Mouse (Mus musculus) lung, postnatal 36 days (tissue): ENCODE measurements around the gene Zfp687.

ENCODE experiments used
- DNase-seq: peaks from one replicate; pipeline ENCODE4 v3.0.0; 2022; ENCODE audit warnings: mixed read lengths

The Zfp687 gene

DNA sequence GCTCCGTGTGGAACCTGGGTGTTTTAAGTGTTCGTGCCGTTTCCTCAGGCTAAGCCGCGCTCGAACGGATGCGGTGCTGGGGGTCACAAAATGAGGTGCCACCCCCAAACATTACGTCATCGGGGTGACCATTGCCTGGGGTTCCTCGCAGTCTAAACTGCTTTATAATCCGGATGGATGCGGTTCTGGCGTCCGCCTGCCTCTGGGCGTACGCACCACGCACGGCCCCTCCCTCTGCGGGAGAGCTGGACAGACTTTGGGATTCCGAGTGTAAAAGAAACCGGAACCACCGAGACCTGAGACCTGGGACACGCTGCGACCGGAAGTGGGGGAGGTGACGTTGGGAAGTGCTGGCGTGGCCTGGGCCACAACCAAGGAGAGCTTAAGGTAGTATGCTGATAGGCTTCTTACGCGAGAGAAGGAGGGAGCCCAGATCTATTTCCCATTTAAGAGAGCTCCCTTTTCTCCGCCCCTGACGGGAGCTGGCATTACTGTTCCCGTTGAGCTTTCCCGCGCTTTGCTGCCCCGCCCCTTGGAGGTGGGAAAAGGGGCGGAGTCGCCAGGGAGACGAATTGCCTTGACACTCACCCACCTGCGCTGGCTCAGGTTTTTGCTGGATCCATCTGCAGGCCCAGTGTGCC is 763 bp upstream of the Zfp687 start:
- DNase-seq, result peak; percentile 97

- peak; percentile 67 for DNase-seq
Measured at GRCm38 (mm10) chr3:95014428-95015151, 658 bp downstream of the Zfp687 start.

DNA sequence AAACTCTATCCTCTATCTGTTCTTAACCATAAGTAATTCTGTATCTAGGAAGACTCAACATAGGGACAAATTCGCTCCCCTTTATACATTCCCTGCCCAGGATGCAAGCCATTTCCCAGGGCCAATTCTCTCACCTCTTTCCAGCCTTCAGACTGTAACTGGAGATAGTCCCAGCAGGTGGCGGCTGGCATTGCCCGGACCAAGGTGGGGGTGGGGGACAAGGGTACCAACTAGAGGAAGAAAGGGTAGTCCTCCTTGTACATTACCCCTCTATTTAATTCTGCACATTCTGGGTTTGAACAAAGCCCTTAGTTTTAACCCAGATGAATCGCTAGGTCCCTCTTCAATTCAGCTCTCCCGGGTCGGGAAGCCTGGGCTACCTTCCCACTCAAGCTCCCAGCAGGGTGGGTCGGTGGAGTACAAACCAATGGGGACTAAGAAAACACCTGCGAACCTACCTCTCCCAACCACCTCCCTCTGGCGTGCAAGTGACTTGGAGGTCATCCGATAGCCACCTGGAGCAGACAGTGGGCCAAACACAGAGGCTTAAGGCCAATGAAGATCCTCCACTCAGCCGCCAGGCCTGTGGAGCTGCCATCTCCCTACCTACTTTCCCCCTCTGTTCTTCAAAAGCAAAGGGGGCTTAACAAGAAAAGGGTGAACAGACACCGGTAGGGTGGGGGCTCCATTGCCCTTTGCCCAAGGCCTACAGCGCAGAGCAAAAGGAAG is 1.4 kb downstream of the Zfp687 start:
- DNase-seq, result no peak

- DNase-seq, result no peak
Measured at GRCm38 (mm10) chr3:95012982-95013381, 2.3 kb downstream of the Zfp687 start.

DNA sequence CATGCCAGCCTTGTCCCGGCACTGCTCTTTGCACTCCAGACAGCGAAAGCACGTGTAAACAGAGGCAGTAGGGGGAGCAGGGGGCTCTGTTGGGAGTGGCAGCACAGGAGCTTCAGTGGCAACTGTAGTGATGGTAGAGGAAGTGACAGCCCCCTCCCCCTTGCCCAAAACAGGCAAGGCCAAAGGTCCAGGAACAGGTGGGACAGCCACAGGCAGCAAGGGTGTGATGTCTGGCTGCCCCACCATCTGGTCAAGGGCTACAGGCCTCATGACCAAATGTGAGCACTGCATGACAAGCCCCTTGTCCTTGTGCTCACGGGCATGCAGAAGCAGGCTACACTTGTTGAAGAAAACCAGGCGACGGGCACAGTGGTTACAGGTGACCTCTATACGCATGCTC is 4.9 kb downstream of the Zfp687 start:
- no peak for DNase-seq

GRCm38 (mm10) chr3:95007706-95008105 is 7.5 kb downstream of the Zfp687 start:
- DNase-seq, result no peak

DNA sequence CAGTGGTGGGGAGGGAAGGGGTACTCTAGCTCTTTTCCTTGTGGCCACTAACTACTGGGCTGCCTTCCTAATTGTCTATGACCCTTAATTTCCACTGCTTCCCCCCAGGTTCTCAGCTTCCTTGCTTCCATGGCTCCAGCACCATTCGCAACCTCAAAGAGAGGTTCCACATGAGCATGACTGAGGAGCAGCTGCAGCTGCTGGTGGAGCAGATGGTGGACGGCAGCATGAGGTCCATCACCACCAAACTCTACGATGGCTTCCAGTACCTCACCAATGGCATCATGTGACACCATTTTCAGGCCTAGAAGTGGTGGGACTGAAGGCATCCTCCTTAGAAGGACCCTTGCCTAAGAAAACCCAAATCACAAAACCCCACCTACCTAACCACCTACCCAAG is 9.6 kb downstream of the Zfp687 start:
- DNase-seq, result no peak

GRCm38 (mm10) chr3:95003273-95003672 is 12.0 kb downstream of the Zfp687 start:
- DNase-seq, result no peak

GRCm38 (mm10) chr3:95002569-95002968 is 12.7 kb downstream of the Zfp687 start:
- DNase-seq, result no peak

DNA sequence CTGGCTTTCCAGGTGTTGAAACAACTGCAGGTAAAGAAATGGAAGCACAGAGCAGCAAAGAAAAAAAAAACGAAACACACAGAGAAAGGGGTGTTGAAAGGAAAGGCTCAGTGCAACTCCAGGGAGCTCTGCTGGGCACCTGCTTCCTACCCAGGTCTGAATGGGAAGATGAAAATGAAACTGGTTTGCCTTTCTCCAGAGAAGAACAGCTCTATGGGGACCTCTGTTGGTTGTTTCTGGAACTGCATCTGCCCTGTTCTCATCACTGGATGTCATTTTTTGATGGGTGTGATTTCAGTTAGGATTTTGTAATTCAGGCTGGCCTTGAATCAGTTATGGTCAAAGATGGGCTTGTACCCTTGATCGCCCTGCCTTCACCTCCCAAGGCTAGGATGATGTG is 18.3 kb downstream of the Zfp687 start:
- DNase-seq, result peak; percentile 93

DNA sequence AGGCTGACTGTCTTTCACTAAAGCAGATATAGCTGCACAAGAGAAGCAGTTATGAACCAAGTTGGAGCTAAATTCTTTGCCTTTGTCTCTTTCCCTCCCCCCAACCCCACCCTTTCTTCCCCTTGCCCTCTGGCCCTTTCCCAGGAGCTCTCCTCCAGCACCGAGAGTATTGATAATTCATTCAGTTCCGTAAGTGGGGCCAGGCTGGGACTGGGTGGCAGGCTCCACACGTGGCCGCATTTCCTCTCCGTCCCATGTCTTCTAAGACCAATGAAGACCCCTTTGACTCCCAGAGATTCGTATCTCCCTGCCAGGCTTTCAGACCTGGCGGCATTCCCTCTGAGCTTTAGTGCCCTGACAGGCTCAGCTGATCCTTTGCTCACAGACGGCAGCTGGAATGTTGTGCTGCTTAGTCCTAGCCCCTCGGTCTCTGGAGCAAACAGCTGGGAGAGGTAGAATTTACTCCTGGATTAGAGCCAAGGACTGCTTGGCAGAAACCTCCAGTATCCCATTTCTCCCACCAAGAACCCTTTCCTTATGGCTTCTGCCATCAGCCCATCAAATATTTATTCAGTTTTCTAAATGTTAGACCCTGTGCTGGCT is 26.0 kb downstream of the Zfp687 start:
- peak; percentile 12 for DNase-seq

DNA sequence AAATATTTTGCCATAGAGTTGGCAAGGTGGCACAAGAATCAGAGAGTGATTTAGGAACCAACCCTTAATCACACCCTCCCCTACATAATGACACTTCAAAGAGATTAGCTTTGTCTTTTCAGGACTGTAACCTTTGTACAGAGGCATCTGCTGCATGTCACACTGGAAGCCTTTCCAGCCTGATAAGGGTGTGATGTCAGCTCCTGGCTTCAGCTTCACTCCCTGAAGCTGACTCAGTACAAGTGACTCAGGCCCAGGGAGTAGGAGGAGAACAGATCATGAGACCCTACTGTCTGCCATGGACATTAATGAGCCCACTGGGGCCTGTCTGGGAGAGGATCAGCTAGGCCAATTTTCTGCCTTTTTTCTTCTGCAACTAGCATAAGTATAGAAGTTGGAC is 27.7 kb downstream of the Zfp687 start:
- DNase-seq, result peak; percentile 67

GRCm38 (mm10) chr3:94985513-94985912 is 29.7 kb downstream of the Zfp687 start:
- no peak for DNase-seq

- peak; percentile 75 for DNase-seq
Measured at GRCm38 (mm10) chr3:94984312-94984711, 30.9 kb downstream of the Zfp687 start.

DNA sequence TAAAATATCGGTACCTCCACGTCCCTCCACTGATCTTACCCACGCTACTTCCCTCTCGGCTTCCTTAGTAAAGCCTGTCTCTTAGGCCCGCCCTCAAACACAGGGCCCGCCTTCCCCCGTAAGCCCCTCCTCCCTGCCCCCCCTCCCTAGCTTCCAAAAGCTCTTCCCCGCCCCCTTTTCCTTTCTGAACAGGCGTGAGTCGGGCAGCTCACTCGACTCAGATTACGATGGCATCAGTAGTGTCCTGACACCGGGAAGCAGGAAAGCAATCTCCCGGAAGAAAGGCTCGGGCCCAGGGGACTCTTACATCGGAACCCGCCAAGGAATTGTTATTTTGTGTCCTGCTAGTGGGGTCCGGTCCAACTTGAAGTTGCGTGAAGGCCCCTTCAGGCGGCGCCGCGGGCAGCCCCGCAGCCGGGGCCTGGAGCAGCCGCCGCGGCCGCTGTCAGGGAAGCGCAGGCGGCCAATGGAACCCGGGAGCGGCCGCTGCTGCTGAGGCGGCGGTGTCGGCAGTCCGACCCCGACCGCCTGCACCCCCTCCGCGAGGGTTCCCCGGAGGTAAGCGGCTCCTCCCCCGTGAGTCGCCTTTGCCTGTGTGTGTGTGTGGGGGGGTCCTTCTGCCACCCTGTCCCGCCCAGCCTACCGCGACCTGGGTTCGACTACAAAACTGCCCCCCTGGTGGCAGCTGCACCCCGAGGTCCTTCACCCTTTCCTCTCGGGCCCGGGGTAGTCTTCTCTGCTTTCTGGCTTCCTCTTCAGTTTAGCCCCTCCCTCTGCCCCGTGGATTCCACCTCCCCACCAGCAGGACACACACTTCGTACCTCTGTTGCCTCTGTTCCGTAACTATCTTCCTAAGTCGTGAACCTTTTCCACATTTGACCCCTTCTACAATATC is 40.5 kb downstream of the Zfp687 start, which contains the start of gene Pi4kb:
Gene Pi4kb, plus strand, starts transcription at position 204 of the 895 bp plus-strand sequence.
- peak; percentile 95 for DNase-seq

GRCm38 (mm10) chr3:94974026-94974527 is 41.2 kb downstream of the Zfp687 start:
- no peak for DNase-seq

GRCm38 (mm10) chr3:94973620-94974019 is 41.6 kb downstream of the Zfp687 start:
- DNase-seq, result no peak

DNA sequence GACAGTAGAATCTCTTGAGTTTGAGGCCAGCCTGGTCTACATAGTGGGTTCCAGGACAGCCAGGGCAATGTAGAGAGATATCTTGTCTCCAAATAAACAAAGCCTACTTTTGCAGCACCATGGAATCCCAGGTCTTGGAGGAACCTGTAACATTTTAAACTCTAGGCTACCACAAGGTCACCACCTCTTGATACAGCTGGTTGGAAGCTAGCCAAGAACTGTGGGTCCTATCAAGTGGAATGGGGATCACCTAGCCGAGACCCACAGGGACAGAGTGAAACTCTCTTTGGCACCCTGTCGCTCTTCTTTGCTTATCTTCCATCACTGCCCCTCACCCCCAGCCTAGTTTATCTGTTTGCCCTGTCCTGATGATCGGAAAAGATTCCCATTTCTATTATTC is 42.7 kb downstream of the Zfp687 start:
- no peak for DNase-seq

DNA sequence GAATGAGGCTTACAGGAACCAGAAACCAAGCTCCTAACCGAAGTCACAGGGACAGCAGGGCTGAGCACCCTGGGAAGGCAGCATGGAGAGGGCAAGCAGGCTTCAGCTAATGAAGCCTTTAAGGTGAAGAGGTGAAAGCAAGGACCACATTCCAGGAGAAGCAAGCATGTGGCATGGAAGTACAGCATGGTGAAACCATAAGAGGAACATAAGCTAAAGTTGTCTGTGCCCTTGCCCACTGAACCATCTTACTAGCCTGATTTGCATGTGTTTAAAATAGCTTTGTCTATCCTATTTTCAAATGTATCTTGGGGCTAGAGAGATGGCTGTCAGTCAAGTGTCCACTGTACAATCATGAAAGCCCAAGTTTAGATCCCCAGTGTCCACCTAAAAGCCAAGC is 49.4 kb downstream of the Zfp687 start:
- DNase-seq, result no peak

GRCm38 (mm10) chr3:94964989-94965388 is 50.3 kb downstream of the Zfp687 start:
- no peak for DNase-seq

- no peak for DNase-seq
Measured at GRCm38 (mm10) chr3:94960322-94960721, 54.9 kb downstream of the Zfp687 start.

GRCm38 (mm10) chr3:94959871-94960270 is 55.4 kb downstream of the Zfp687 start:
- DNase-seq, result no peak
